Mouse (Mus musculus) megakaryocyte, embryonic 14.5 days (primary cell): ENCODE measurements at regions not wholly inside any gene's neighbourhood (a gene's known extent, or its start where the extent isn't known, plus 50 kb on each side); places are given as distances from the start of the nearest gene placed in this dataset.

Experiments
- FLI1 ChIP-seq: IDR thresholded peaks from 2 replicates; pipeline ENCODE4 v1.6.1; 2012; ENCODE audit warnings: low read length, inconsistent platforms, mixed read lengths
- GATA1 ChIP-seq: IDR thresholded peaks from 3 replicates; pipeline ENCODE4 v1.6.1; 2012; ENCODE audit warnings: mixed read lengths, low read length, inconsistent platforms, borderline replicate concordance

DNA sequence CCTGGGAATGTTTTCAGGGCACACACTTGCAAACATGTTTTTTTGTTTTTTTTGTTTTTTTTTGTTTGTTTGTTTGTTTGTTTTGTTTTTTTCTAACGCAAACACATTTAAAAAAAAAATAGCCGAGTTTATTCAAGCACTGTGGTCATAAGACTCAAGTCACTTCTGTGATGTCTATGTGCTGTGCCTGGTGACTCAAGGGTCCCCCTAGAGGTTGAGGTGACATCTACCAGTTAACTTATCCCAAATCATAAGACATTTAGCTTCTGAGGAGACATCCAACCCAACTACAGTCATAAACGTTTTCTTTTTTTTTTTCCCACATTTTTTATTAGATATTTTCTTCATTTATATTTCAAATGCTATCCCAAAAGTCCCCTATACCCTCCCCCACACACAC is 281.2 kb upstream of the Rgma start:
- TF ChIP-seq GATA1 (no peak), FLI1 (no peak)
